Mouse (Mus musculus) telencephalon, adult 2 months (tissue): Measurements from ENCODE around the gene Shmt2.

Source experiments
- DNase-seq: peaks from one replicate; pipeline ENCODE4 v3.0.0-alpha.2; 2011; ENCODE audit warnings: low read depth, low spot score

Gene Shmt2

DNA sequence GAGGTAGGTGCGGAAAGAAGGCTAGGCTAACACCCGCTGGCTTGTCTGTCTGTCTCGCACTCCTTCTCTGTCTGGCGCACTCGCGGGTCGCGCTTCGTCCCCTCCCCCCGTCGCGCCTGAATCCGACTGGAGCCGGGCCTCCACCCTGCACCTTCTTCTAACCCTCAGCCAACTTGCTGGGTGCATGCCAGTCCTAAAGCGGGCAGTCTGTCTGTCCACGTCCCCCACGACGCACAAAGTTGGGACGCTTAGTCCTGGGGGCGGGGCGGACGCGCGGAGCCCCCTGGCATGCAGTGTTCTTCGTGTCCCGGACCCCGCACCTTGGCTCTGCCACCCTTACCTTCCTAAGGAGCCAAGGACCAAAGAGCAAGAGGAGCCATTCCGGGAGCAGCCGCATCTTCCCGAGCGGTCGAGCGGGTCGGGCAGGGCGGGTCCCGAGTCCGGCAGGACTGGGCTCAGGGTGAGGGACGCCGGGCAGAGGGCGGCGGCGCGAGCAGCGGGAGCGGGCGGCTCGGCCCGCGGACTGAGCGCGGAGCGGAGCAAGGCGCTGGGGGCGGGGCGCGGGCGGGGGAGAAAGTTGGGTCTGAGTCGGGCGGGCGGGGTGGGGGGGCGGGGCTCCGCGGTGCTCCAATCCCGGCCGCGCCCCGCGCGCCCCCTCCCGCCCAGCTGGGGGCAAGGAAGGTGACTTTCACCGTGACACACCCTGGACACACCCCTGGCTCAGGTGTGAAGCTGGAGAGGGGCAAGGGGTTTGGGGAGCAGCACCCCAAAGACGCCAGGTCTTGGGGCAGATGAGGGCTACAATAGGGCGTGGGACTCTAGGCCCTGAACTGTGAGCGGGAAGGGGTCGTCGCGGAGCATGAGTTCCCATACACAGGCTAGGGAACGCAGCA lies 12.0 kb upstream of the Shmt2 start, which contains the start of gene Nxph4:
TSS of gene Nxph4 (minus strand) at position 524 of the 893 bp plus-strand sequence.
- no peak for DNase-seq

GRCm38 (mm10) chr10:127531548-127531947 lies 9.3 kb upstream of the Shmt2 start:
- no peak for DNase-seq

GRCm38 (mm10) chr10:127530945-127531344 lies 8.7 kb upstream of the Shmt2 start:
- DNase-seq = no peak

- no peak for DNase-seq
Observed at GRCm38 (mm10) chr10:127527481-127527880, 5.2 kb upstream of the Shmt2 start.

DNA sequence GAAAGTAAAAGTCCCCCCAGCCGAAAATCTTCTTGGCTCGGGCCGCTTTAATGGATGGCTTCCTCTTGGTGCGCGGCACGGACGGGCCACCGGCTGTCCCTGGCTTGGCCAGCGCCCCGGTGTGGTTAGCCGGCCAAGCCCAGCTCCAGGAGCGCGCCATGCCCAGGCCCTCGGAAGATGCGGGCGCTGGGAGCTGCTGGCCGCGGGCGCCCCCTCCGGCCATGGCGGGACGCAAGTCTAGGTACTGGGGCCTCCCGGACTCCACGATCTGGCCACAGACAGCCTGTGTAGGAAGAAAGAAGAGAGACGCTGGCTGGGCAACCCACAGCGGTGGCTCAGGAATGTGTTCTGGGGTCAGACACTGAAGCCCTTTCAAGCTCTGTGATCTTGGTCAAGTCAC lies 4.4 kb upstream of the Shmt2 start:
- no peak for DNase-seq

DNA sequence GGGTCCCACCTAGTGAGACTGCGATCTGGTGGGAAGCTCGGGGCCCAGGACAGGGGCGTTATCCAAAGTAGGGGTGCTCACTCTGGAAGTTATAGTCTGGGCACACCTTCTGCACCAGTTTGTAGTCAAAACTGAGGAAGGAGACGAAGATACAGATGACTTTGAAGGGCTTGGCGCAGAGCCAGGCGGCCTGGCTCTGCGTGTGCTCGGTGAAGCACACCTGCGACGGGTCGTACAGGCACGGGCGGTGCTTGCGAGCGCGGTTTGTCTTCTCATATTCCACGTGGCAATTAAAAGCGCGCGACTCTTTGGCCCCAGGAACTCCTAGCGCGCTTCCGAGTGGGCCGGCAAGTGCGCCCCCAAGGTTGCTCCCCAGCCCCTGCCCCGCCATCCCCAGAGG lies 3.8 kb upstream of the Shmt2 start:
- no peak for DNase-seq

GRCm38 (mm10) chr10:127524646-127525255 lies 2.5 kb upstream of the Shmt2 start:
- DNase-seq = no peak

- DNase-seq = no peak
Observed at GRCm38 (mm10) chr10:127521611-127522080, 598 bp downstream of the Shmt2 start.

DNA sequence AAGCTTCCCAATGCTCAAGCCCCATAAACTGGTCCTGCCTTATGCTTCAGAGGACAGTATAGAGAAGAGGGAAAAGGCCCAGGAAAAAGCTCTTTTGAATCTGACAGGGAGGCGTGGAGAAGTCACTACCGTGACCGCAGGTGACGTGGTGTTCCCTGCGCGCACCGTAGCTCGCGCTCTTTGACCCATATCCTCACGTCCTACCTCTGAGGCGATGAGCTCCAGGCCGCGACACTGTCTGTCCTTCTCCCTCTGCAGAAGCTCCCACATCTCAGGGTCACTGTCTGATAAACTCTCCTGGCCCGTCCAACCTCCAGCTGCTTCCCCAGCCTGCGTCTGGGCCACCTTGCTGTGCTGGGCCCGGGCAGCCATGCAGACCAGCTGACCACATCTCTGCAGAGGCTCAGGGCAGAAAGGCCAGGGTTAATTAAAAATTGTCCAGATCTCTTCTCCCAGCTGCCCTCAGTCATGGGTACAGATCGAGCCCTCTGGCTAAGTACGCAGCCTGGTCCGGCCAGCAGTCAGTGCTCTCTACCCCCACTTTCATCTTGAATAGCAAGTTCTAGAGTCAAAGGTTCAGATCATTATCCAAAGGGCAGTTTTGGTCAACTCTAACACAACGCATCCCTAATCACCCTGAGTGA lies 1.4 kb downstream of the Shmt2 start:
- DNase-seq = no peak

DNA sequence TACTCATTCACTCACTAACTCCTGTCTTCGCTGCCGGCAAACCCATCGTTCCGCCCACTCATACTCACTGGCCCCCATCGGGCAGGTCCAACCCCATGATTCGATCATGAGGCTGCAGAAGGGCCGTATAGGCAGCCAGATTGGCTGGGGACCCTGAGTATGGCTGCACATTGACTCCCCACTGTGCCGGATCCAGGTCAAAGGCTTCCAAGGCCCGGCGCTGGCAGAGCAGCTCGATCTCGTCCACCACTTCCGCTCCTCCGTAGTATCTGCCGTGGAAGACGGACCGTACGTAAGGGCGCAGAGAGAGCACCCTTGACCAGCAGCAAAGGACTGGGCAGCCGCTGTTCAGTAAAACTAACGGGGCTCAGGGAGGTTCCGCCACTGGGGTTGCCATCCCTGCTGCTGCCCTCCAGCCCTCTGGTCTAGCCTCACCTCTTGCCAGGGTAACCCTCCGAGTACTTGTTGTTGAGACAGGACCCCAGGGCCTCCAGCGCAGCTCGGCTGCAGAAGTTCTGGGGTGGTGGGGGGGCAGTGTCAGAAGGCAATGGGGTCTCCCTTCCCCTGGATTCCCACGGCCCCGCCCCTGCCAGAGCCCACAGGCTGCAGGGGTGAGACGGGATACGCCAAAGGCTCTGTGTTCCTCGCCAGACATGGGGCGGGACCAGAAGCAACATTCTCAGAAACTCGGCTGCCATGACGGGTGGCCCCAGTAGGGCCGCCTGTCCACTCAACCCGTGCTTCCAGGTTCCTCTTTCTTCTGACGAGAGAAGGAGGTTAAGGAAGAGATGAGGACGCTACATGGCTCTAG lies 2.1 kb downstream of the Shmt2 start:
- no peak for DNase-seq

DNA sequence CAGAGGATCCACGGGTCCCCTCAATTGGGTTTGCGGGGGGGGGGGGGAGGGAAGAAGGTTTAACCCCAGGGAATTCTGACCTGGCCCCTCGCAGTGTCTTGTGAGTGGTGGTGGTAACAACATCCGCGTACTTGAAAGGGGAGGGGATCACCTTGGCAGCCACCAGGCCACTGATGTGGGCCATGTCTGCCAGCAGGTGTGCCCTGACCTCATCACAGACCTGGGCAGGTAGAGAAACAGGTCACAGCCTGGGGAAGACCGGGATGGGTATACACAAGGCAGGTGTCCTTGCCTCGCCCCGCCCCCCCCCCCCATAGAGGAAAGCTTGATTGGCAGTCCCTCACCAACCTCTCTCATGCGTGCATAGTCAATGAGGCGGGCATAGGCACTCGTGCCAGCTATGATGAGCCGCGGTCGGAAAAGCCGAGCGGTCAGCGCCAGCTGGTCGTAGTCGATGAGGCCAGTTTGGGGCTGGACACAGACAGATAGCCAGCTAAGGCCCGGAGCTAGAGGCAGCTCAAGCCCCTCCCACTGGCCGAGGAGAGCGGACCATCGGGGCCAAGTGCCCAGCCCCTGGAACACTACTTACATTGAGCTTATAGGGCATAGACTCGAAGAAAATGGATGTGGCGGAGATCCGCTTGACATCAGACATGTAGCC lies 3.1 kb downstream of the Shmt2 start:
- DNase-seq = no peak

DNA sequence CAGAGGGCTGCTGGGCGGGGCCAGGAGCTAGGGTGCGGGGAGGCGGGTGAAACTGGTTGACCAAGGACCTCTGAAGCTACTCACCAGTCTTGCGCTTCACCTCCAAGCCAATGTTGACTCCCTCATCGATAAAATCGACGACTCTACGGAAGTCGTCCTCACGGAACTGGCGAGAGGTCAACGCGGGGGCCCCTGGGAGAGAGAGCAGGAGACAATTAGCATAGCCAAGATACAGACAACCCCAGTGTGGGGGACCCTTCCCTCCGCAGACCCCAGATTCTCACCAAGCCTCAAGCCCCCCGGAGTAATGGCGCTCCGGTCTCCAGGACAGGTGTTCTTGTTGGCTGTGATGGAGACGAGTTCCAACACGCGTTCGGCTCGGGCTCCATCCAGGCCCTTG lies 4.3 kb downstream of the Shmt2 start:
- DNase-seq = no peak

DNA sequence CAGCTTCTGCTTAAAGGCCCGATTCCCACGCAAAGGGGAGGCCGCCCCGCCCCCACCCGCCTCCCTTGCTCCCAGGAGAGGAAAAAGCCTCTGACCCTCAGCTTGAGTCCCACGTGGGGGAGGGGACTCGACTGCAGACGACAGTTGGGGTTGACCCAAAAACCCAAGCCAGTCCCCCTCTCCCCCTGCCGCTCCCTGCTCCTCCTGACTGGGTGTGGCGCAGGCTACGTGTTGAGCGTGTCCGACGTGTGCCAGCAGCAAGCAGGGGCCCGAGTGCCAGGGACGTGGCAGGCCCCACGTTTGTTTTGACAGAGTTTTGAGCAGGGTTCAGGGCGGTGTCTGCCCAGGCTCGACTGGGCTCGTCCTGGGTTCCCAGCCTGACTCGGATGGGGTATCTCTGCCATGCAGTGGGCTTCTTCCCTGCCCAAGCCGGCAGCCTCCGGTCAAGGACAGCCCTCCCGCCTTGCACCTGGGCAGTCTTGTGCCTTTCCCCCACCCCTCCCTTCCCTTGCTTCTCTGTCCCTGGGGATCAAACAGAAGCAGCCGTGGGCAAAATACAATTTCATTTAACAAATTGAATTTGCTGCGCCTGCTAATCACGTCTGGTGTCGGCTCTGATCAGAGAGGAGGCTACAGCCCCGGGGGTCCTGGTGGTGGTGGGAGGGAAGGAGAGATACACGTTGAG lies 5.5 kb downstream of the Shmt2 start:
- no peak for DNase-seq

DNA sequence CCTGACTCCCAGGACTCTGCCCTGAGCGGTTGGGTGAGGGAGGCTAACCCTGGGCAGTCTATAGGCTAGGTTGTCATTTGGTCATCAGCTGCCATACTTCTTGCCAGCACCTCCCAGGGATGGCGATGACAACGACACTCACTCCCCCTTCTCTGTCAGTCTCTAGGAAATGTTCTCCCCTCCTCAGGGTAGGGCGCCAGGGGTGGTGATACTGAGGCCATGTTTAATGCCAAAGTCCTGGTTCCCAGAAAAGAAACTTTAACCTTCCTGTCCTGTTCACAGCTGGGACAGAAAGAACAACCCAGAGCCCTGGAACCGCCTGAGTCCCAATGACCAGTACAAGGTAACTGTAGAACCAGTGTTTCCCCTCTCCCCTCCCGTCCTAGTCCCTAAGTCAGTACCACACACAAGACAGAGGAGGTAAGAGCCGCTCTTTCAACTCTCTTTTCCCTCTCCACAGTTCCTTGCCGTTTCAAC lies 6.2 kb downstream of the Shmt2 start:
- no peak for DNase-seq

DNA sequence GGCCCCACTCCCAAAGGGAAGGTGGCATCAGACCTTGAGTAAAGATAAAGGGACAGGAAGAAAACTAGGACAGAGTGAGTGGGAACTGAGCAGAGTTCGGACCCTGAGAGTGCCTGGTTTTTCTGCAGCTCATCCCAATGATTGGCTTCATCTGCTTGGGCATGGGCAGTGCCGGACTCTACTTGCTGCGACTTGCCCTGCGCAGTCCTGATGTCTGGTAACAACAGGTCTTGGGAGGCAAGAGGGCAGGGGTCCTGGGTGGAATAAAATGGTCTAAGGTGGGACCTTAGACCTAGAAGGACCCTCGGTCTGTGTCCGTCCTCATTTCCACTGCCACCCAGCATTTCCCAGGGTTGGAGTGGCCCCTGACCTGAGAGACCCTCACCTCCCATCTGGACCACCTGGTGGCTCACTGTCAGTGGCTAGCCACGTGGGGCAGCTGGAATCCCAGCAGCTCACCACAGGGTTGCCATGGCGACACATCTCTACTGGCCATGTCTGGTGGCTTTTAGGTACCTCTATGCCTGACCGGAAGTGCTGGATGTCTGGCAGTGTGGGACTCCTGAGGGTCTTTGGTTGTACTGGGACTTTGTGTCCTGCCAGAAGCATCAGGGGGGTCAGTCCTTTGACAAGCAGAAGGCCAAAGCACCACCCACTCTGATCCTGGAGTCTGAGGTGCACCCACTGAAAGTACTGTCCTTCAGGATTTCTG lies 6.8 kb downstream of the Shmt2 start:
- DNase-seq = no peak

GRCm38 (mm10) chr10:127514764-127515163 lies 7.5 kb downstream of the Shmt2 start, which contains the start of gene Ndufa4l2:
Ndufa4l2 (plus strand) TSS chr10:127514967.
- no peak for DNase-seq

- DNase-seq = no peak
Observed at GRCm38 (mm10) chr10:127514111-127514698, 8.0 kb downstream of the Shmt2 start.

DNA sequence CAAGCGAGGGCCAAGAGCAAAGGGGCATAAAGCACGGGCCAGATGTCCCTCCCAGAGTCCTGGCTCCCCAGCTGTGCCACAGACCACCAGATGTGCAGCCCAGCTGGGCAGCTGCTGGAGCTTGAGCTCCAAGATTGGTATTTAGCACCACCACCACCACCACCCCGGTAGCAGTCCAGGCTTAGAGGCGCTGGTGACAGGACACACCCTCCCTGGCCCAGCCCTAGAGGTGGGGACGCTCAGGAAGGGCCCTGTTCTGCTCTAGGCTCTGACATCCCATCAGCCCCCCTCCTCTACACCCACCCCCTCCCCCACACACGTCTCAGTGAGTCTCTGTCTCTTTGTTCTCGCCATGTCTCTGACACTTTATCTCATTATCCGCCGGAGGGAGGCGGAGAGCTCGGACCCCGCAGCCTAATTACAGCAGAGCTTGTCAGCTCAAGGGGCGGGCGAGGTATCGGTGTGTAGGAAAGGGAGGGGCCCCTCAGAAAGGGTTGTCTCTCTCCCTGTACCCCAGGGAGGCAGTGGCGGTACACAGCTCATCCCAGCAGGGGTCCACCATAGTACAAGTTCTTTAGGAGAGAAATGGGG lies 8.6 kb downstream of the Shmt2 start:
- no peak for DNase-seq

- peak; percentile 81 for DNase-seq
Observed at GRCm38 (mm10) chr10:127512813-127513212, 9.4 kb downstream of the Shmt2 start.
